ENCODE assay signal across 8 mouse cellular contexts in the genomic region with DNA sequence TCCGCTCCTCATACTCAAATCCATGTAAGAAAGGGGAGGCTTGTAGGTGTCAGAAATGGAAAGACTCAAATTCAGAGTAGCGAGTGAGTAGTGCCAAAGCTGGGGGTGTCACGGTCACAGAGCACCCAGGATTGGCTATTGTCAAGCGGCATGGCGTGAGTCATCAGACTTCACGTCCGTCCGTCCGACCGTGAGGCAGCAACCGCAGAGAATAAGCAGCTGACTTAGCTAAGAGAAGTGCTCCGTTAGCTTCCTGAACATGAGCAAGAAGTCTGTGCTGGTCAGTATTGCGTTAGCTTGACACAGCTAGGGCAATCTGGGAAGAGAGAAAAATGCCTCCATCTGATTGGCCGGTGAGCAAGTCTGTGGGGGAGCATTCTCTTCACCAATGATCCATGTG.
A peak's percentile ranks its signal among the peaks of the same experiment; 100 is the strongest.
DNase-seq lines count a peak whose midpoint lies in the region; ATAC-seq and TF ChIP-seq lines count a peak whose summit lies in the region.

No protein-coding gene starts in this region.

- H3K9me3 ChIP-seq in intestine, embryonic 14.5 days (ENCODE audit: control insufficient read depth, low read length): no peaks in the 10 kb centered on the region
- no peaks in the 10 kb centered on the region for H3K9me3 ChIP-seq in intestine, embryonic 15.5 days
- H3K9me3 ChIP-seq in heart, embryonic 14.5 days (ENCODE audit: control insufficient read depth, low read length): no peaks in the 10 kb centered on the region

- H3K9ac ChIP-seq in intestine, embryonic 14.5 days (ENCODE audit: low read length): no peak overlapping the region
- H3K9ac ChIP-seq in intestine, embryonic 15.5 days: no peak overlapping the region
- peak overlapping the region; percentile 34; the same call in 1 of the 2 replicates for H3K9ac ChIP-seq in heart, embryonic 14.5 days (ENCODE audit: low read length)

- CTCF ChIA-PET in Patski (lab: Charles Lee): interaction anchor here (0.8 to 1.5 kb wide), 4 partner anchors 108 to 325 kb away, joined by 3 to 4 read pairs (median 3); no protein-coding TSS in a partner anchor

- TF ChIP-seq POLR2A in thymus, adult 2 months (IDR thresholded peaks at IDR 0.05; ENCODE audit: control insufficient read depth, extremely low read depth, insufficient read depth, low read length, poor library complexity): no peak

- H3K27ac ChIP-seq in intestine, embryonic 14.5 days (ENCODE audit: low read depth): no peak overlapping the region
- no peak overlapping the region for H3K27ac ChIP-seq in intestine, embryonic 15.5 days
- peak overlapping the region; percentile 24 to 49; a peak in 3 of 4 replicates for H3K27ac ChIP-seq in heart, embryonic 14.5 days (replicated peaks in 1 of 2; ENCODE audit: control insufficient read depth in 1 of 2, insufficient read depth in 1 of 2, low read depth in 2 of 2, low read length in 2 of 2)
- H3K27ac ChIP-seq in thymus, adult 2 months (ENCODE audit: control insufficient read depth, insufficient read depth, low read length): no peak overlapping the region

- POLR2A ChIA-PET in Patski (lab: Charles Lee): interaction anchor here (0.6 kb wide), 1 partner anchor 125 kb away, joined by 3 read pairs; no protein-coding TSS in a partner anchor

- no peaks in the 10 kb centered on the region for H3K27me3 ChIP-seq in intestine, embryonic 14.5 days (replicated peaks; ENCODE audit: control insufficient read depth, insufficient read depth, low read length)
- H3K27me3 ChIP-seq in intestine, embryonic 15.5 days (replicated peaks): no peaks in the 10 kb centered on the region
- no peaks in the 10 kb centered on the region for H3K27me3 ChIP-seq in Patski
- no peaks in the 10 kb centered on the region for H3K27me3 ChIP-seq in heart, embryonic 14.5 days (ENCODE audit: control insufficient read depth, insufficient read depth, low read length)
- H3K27me3 ChIP-seq in thymus, adult 2 months (ENCODE audit: control insufficient read depth, insufficient read depth, low read length): no peaks in the 10 kb centered on the region

- no peaks in the 10 kb centered on the region; the same call in 1 of the 2 replicates for H3K4me1 ChIP-seq in intestine, embryonic 14.5 days (replicated peaks; ENCODE audit: control insufficient read depth, insufficient read depth, low read length)
- no peaks in the 10 kb centered on the region for H3K4me1 ChIP-seq in intestine, embryonic 15.5 days (replicated peaks)
- peaks cover 11 to 19% of the 10 kb centered on the region in 2 experiments for H3K4me1 ChIP-seq in heart, embryonic 14.5 days (ENCODE audit: control insufficient read depth in 2 of 2, insufficient read depth in 2 of 2, low read length in 2 of 2)
- H3K4me1 ChIP-seq in thymus, adult 2 months (replicated peaks; ENCODE audit: control insufficient read depth, insufficient read depth, low read length): peaks cover 21% of the 10 kb centered on the region

- peak; percentile 25; the same call in 1 of the 2 replicates for ATAC-seq in intestine, embryonic 14.5 days (replicated peaks; ENCODE audit: low FRiP score, low TSS enrichment, low read depth)
- ATAC-seq in intestine, embryonic 15.5 days: no peak
- ATAC-seq in Patski: peak; percentile 83
- no peak for ATAC-seq in heart, embryonic 14.5 days (ENCODE audit: insufficient number of reproducible peaks, insufficient read depth, low FRiP score, low read depth)
- no peak for ATAC-seq in frontal cortex, adult (ENCODE audit: low TSS enrichment)

- 83% methylated on average over 14 of the region's 14 CpGs for WGBS in intestine, embryonic 14.5 days
- WGBS in intestine, embryonic 15.5 days: 75% methylated on average over 14 of the region's 14 CpGs
- 65% methylated on average over 14 of the region's 14 CpGs for WGBS in heart, embryonic 14.5 days
- WGBS in thymus, adult 2 months: 9% methylated on average over 14 of the region's 14 CpGs

- H3K36me3 ChIP-seq in intestine, embryonic 14.5 days (ENCODE audit: control insufficient read depth, insufficient read depth, low read length): no peaks in the 10 kb centered on the region
- no peaks in the 10 kb centered on the region for H3K36me3 ChIP-seq in intestine, embryonic 15.5 days
- H3K36me3 ChIP-seq in heart, embryonic 14.5 days (ENCODE audit: control insufficient read depth, insufficient read depth, low read length): no peaks in the 10 kb centered on the region
- H3K36me3 ChIP-seq in thymus, adult 2 months (ENCODE audit: control insufficient read depth, insufficient read depth, low read length): no peaks in the 10 kb centered on the region

- no peak overlapping the region for H3K4me2 ChIP-seq in intestine, embryonic 14.5 days (ENCODE audit: low read length)
- no peak overlapping the region for H3K4me2 ChIP-seq in intestine, embryonic 15.5 days (replicated peaks)
- H3K4me2 ChIP-seq in heart, embryonic 14.5 days (ENCODE audit: low read length): peak overlapping the region; percentile 53

- TF ChIP-seq CTCF in Patski (IDR thresholded peaks at IDR 0.05): no peak
- no peak for TF ChIP-seq CTCF in thymus, adult 2 months (IDR thresholded peaks at IDR 0.05; ENCODE audit: borderline replicate concordance, control insufficient read depth, extremely low read depth, insufficient read depth, low read length, poor library complexity)

- H3K4me3 ChIP-seq in intestine, embryonic 14.5 days (ENCODE audit: low read depth, low read length): no peak overlapping the region
- H3K4me3 ChIP-seq in intestine, embryonic 15.5 days (replicated peaks): no peak overlapping the region
- peak overlapping the region; percentile 14 to 31; a peak in 2 of 4 replicates for H3K4me3 ChIP-seq in heart, embryonic 14.5 days (ENCODE audit: control insufficient read depth in 1 of 2, insufficient read depth in 1 of 2, low read depth in 1 of 2, low read length in 2 of 2)
- no peak overlapping the region for H3K4me3 ChIP-seq in thymus, adult 2 months (ENCODE audit: control insufficient read depth, insufficient read depth, low read length)

- in situ Hi-C loops in Patski (cut with MboI; ENCODE audit: low pct_unique_long_range_greater_than_20kb): loop anchor here (5.0 kb wide), 1 partner anchor 311 kb away; no protein-coding TSS in a partner anchor

- DNase-seq in intestine, embryonic 14.5 days (ENCODE audit: low spot score): no peak
- no peak for DNase-seq in Patski (ENCODE audit: low read depth, low spot score)
- peak; percentile 63 for DNase-seq in lung, postnatal 36 days
- no peak for DNase-seq in thymus, adult 2 months
- no peak for DNase-seq in right cerebral cortex, postnatal 14 days

Comparison
In these comparisons a context has a peak if more than half of its experiments do, and no peak if none do; other contexts are left out.
1. ATAC-seq: peak in intestine, embryonic 14.5 days (single experiment) and Patski (single experiment); none in intestine, embryonic 15.5 days (single experiment), heart, embryonic 14.5 days (single experiment) and frontal cortex, adult (single experiment).
2. H3K27ac ChIP-seq: peak in heart, embryonic 14.5 days (2 of 2); none in intestine, embryonic 14.5 days (single experiment), intestine, embryonic 15.5 days (single experiment) and thymus, adult 2 months (single experiment).
3. H3K4me3 ChIP-seq: peak in heart, embryonic 14.5 days (2 of 2); none in intestine, embryonic 14.5 days (single experiment), intestine, embryonic 15.5 days (single experiment) and thymus, adult 2 months (single experiment).